8 mouse cellular contexts compared by ENCODE assay signal in genomic region chr12:59066448-59067077, GRCm38 (mm10). TPM values are rescaled to one million over a fixed set of nuclear protein-coding genes. Genes with fewer than 3 reads are reported as not detected.
DNase-seq lines count a peak whose midpoint lies in the region; ATAC-seq lines count a peak whose summit lies in the region.

Pnn (plus strand) TSS chr12:59066884.

- H3K9me3 ChIP-seq in hindbrain, embryonic 16.5 days (ENCODE audit: control insufficient read depth, low read length), result no peaks in the 10 kb centered on the region

- peak within 1 kb of the TSS; percentile 90 for H3K9ac ChIP-seq in hindbrain, embryonic 16.5 days (ENCODE audit: low read depth, low read length)

- H3K27ac ChIP-seq in hindbrain, embryonic 16.5 days (ENCODE audit: low read depth, low read length), result peak within 1 kb of the TSS; percentile 92
- peak within 1 kb of the TSS; percentile 73 for H3K27ac ChIP-seq in macrophage

- peak within 1 kb of the TSS; percentile 94 for H3K4me2 ChIP-seq in hindbrain, embryonic 16.5 days (ENCODE audit: low read length)

- peak; percentile 91 for DNase-seq in WW6 (ENCODE audit: low read depth, low spot score)
- DNase-seq in cerebellum, postnatal 4 days (ENCODE audit: low spot score in 2 of 2), result peak; percentile 93 to 95
- peak; percentile 97 for DNase-seq in gastrocnemius, adult 18-20 months (ENCODE audit: low spot score)
- peak; percentile 95 to 99 for DNase-seq in left cerebral cortex, adult 18-20 months (ENCODE audit: low spot score in 2 of 2)
- peak; percentile 99 for DNase-seq in right cerebral cortex, adult 18-20 months
- peak; percentile 85 for DNase-seq in urinary bladder, postnatal 10 days (ENCODE audit: low spot score)

- peaks cover 28% of the 10 kb centered on the region for H3K79me2 ChIP-seq in macrophage (ENCODE audit: inconsistent target)

- peak within 1 kb of the TSS; percentile 89 for H3K4me3 ChIP-seq in hindbrain, embryonic 16.5 days (ENCODE audit: low read length)
- H3K4me3 ChIP-seq in macrophage (ENCODE audit: inconsistent target), result peak within 1 kb of the TSS; percentile 70

- under 1% methylated on average over 43 of the region's 43 CpGs for WGBS in hindbrain, embryonic 16.5 days
- WGBS in macrophage (ENCODE audit: missing documents), result under 1% methylated on average over 42 of the region's 43 CpGs

- peak; percentile 100 for ATAC-seq in hindbrain, embryonic 16.5 days

- H3K36me3 ChIP-seq in hindbrain, embryonic 16.5 days (ENCODE audit: control insufficient read depth, insufficient read depth, low read length), result peaks cover 21% of the 10 kb centered on the region
- H3K36me3 ChIP-seq in macrophage (ENCODE audit: inconsistent target), result peaks cover 32% of the 10 kb centered on the region

- no peaks in the 10 kb centered on the region for H3K27me3 ChIP-seq in hindbrain, embryonic 16.5 days (replicated peaks; ENCODE audit: control insufficient read depth, insufficient read depth, low read length)

- peaks cover 12% of the 10 kb centered on the region for H3K4me1 ChIP-seq in hindbrain, embryonic 16.5 days (ENCODE audit: control insufficient read depth, insufficient read depth, low read depth, low read length)

RNA-seq across cellular contexts. Expression of gene Pnn, which starts in this region (rescaled TPM):
- 10 to 100 TPM; 17.3 to 19.3 TPM for total RNA-seq in gastrocnemius, adult 18-20 months (2021)
- 76.2 and 82.2 TPM in 2 replicates for polyA plus RNA-seq in hindbrain, embryonic 16.5 days (2015; fragmentation: Nextera tagmentation; extraction: Ambion mirVana)
- 10 to 100 TPM; 54.6 to 64.6 TPM for total RNA-seq in left cerebral cortex, adult 18-20 months (2021)
- 100 to 1,000 TPM in 24 of 26 experiments, 10 to 100 TPM in 2; 69.1 to 314 (median 172) TPM for total RNA-seq in macrophage (2018; cell fraction: chromatin; rRNA removed)
- 10 to 100 TPM in 25 of 26 experiments, 1 to 10 TPM in 1; 8.3 to 31.6 (median 18.4) TPM for total RNA-seq in macrophage (2018; cell fraction: cytosol; rRNA removed)
- 100 to 1,000 TPM in 18 of 26 experiments, 10 to 100 TPM in 8; 65.6 to 235 (median 115) TPM for total RNA-seq in macrophage (2018; cell fraction: nucleus; rRNA removed)
- 40.3 to 59.8 TPM (median 40.4 TPM) in 3 replicates for polyA plus RNA-seq in macrophage (2018)

Comparison
In these comparisons a context has a peak if more than half of its experiments do, and no peak if none do; other contexts are left out.
1. Peak in every context shown above with its lines: DNase-seq, ATAC-seq, H3K4me3 ChIP-seq and H3K27ac ChIP-seq.